Mouse (Mus musculus) small intestine, adult 2 months (tissue): ENCODE data around the gene Mttp. TPM values are rescaled to one million over a fixed set of nuclear protein-coding genes. Genes with fewer than 3 reads are reported as not detected.
A peak's percentile ranks its signal among the peaks of the same experiment; 100 is the strongest.

ENCODE experiments used
- H3K27ac ChIP-seq: fragments of 200-500 bp; 2 replicates; pipeline ENCODE4 v1.5.1; 2012; ENCODE audit warnings: low read depth, low read length, control low read depth, inconsistent platforms; ENCODE audit not compliant: insufficient read depth
- H3K27me3 ChIP-seq: fragments of 200-500 bp; 2 replicates; pipeline ENCODE4 v1.6.1; 2012; ENCODE audit warnings: mild to moderate bottlenecking, moderate library complexity, low read length, inconsistent platforms; ENCODE audit not compliant: control insufficient read depth, insufficient read depth
- H3K36me3 ChIP-seq: fragments of 200-500 bp; 2 replicates; pipeline ENCODE4 v1.6.1; 2012; ENCODE audit warnings: mild to moderate bottlenecking, low read length, control low read depth, inconsistent platforms; ENCODE audit not compliant: control insufficient read depth, insufficient read depth
- H3K4me1 ChIP-seq: fragments of 200-500 bp; 2 replicates; pipeline ENCODE4 v1.6.1; 2012; ENCODE audit warnings: low read length, inconsistent platforms, mixed read lengths; ENCODE audit not compliant: control insufficient read depth, insufficient read depth, insufficient read length
- H3K4me3 ChIP-seq: fragments of 200-500 bp; 2 replicates; pipeline ENCODE4 v1.5.1; 2012; ENCODE audit warnings: low read depth, mild to moderate bottlenecking, control low read depth, inconsistent platforms, low read length, moderate library complexity
- CTCF ChIP-seq: fragments of 200-500 bp; IDR thresholded peaks from 2 replicates; pipeline ENCODE4 v1.5.1; 2012; ENCODE audit warnings: low read depth, mild to moderate bottlenecking, control low read depth, inconsistent platforms, low read length, moderate library complexity, mixed read lengths; ENCODE audit not compliant: insufficient replicate concordance, insufficient read length; ENCODE audit errors: extremely low read depth
- POLR2A ChIP-seq: fragments of 200-500 bp; IDR thresholded peaks from 2 replicates; pipeline ENCODE4 v1.6.1; 2012; ENCODE audit warnings: low read depth, mild to moderate bottlenecking, control low read depth, inconsistent platforms, low read length, moderate library complexity
- WGBS: fragments of 180-500 bp; shearing (Covaris S2); methylation state at CpG from one replicate; pipeline ENCODE4 v1.1.7; 2018; 5-methylcytosine and 5-hydroxymethylcytosine counted together
- polyA plus RNA-seq: library from polyadenylated mRNA; depleted of rRNA; stranded (reverse); fragments of >200 nt; gene quantifications from 2 replicates; pipeline ENCODE4 v1.2.3, GENCODE M21; 2012

The Mttp gene
- polyA plus RNA-seq, 1 experiment: 108 TPM

- no peak for TF ChIP-seq CTCF
- no peak for TF ChIP-seq POLR2A
- H3K27me3 ChIP-seq: no peaks in the 10 kb centered on the region
- WGBS: 85% methylated on average over 14 of the region's 14 CpGs
- peaks cover 74% of the 10 kb centered on the region for H3K36me3 ChIP-seq
- H3K27ac ChIP-seq: peak overlapping the region; percentile 35
- H3K4me1 ChIP-seq: peaks cover 20% of the 10 kb centered on the region
- H3K4me3 ChIP-seq: peak overlapping the region; percentile 28
Measured at GRCm38 (mm10) chr3:138118831-138119230, 25.9 kb downstream of the Mttp start.

GRCm38 (mm10) chr3:138118392-138118791 is 26.4 kb downstream of the Mttp start:
- H3K4me1 ChIP-seq: peaks cover 20% of the 10 kb centered on the region
- TF ChIP-seq CTCF (no peak), POLR2A (no peak)
- 47% methylated on average over 6 of the region's 6 CpGs for WGBS
- H3K27me3 ChIP-seq: no peaks in the 10 kb centered on the region
- H3K36me3 ChIP-seq: peaks cover 74% of the 10 kb centered on the region
- H3K4me3 ChIP-seq: no peak overlapping the region
- H3K27ac ChIP-seq: peak overlapping the region; percentile 35

GRCm38 (mm10) chr3:138116871-138117270 is 27.9 kb downstream of the Mttp start:
- no peak overlapping the region for H3K27ac ChIP-seq
- 84% methylated on average over 4 of the region's 4 CpGs for WGBS
- TF ChIP-seq POLR2A (no peak), CTCF (no peak)

DNA sequence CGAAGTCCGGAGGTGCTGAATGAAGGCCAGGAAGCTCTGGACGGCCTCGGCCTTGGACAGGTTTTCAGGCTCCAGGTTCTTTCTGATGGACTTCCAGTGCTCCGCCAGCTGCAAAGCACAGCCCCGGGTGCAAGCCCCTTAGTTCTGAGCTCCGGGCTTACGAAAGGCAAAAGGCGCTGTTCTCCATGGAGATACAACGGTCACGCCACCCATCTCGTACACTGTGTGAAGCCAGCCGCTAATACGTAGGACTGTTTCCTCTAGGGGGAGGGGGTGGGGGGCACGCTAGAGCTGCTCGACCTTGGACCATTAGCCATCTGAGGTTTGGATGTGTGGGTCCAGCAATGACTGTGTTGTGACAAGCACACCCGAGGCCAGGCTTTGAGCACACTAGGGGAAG is 30.7 kb downstream of the Mttp start:
- H3K27ac ChIP-seq: no peak overlapping the region
- H3K27me3 ChIP-seq: no peaks in the 10 kb centered on the region
- H3K4me1 ChIP-seq: peaks cover 5% of the 10 kb centered on the region
- peaks cover 80% of the 10 kb centered on the region for H3K36me3 ChIP-seq
- no peak for TF ChIP-seq CTCF
- no peak for TF ChIP-seq POLR2A
- H3K4me3 ChIP-seq: no peak overlapping the region
- WGBS: 89% methylated on average over 17 of the region's 17 CpGs

More at GRCm38 (mm10) chr3:138116871-138117270, 27.9 kb downstream of the Mttp start:
- no peak overlapping the region for H3K4me3 ChIP-seq
- no peaks in the 10 kb centered on the region for H3K27me3 ChIP-seq
- H3K4me1 ChIP-seq: peaks cover 14% of the 10 kb centered on the region
- H3K36me3 ChIP-seq: peaks cover 73% of the 10 kb centered on the region

- Histone ChIP-seq H3K36me3 (peaks cover 81% of the 10 kb centered on the region), H3K4me3 (no peak overlapping the region), H3K27me3 (no peaks in the 10 kb centered on the region), H3K27ac (no peak overlapping the region), H3K4me1 (no peaks in the 10 kb centered on the region)
- 91% methylated on average over 19 of the region's 19 CpGs for WGBS
- TF ChIP-seq CTCF (no peak), POLR2A (no peak)
Measured at GRCm38 (mm10) chr3:138110910-138111782, 33.6 kb downstream of the Mttp start.

DNA sequence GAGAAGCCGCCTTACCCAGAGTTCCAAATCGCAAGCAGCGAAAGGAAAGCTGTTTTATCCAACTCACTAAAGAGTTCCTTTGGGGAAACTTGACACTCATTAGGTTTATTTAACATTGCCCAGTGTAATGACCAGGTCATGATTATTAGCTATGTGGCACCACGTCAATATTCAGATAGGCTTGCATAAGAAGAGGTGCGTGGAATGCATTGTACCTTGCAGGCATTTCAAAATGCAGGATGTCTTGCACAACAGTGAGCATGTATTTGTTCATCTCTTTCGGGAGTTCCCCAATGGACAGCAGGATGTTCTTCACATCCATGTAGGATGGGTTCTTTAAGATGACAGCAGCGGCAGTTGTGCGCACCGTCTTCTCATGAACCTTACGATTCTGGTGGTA is 37.9 kb downstream of the Mttp start:
- no peak for TF ChIP-seq CTCF
- TF ChIP-seq POLR2A: no peak
- 94% methylated on average over 10 of the region's 10 CpGs for WGBS
- H3K36me3 ChIP-seq: peaks cover 83% of the 10 kb centered on the region
- H3K4me1 ChIP-seq: no peaks in the 10 kb centered on the region
- H3K4me3 ChIP-seq: no peak overlapping the region
- H3K27ac ChIP-seq: no peak overlapping the region
- H3K27me3 ChIP-seq: no peaks in the 10 kb centered on the region

DNA sequence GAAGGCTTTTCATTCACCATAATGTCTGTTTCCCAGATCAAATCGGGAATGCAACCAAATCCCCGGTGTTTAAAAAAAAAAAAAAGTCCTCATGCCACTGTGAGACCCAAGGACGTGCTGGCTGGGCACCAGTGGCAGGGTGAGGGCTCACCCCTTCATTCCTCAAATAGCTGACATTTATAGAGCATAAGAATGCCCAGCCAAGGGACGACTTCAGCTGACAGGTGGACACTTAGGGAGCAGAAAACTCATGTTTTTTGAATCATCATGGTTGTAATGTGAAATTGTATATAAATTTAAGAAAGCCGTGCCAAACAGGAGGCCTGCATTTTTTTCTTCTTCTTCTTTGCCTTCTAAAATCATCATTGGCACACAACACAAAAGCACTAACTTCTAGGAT is 39.7 kb downstream of the Mttp start:
- Histone ChIP-seq H3K27me3 (no peaks in the 10 kb centered on the region), H3K27ac (no peak overlapping the region), H3K36me3 (peaks cover 71% of the 10 kb centered on the region), H3K4me3 (no peak overlapping the region), H3K4me1 (no peaks in the 10 kb centered on the region)
- WGBS: 78% methylated on average over 5 of the region's 5 CpGs
- TF ChIP-seq CTCF (no peak), POLR2A (no peak)
